Mouse (Mus musculus) lung, postnatal 0 days (tissue): ENCODE data around the gene Smpd2. TPM values are rescaled to one million over a fixed set of nuclear protein-coding genes. Genes with fewer than 3 reads are reported as not detected.
A peak's percentile ranks its signal among the peaks of the same experiment; 100 is the strongest.

ENCODE experiments used
- ATAC-seq: fragments of 200-750 bp; cut with Nextera tagmentation; 2 replicates; pipeline ENCODE4 v1.8.0; 2017; ENCODE audit warnings: moderate library complexity
- DNase-seq: peaks from one replicate; pipeline ENCODE4 v3.0.0-alpha.2; 2016; ENCODE audit warnings: low spot score
- H3K27ac ChIP-seq: fragments of 300-500 bp; sonication (generic); 2 replicates; pipeline ENCODE4 v1.5.1; 2014; ENCODE audit warnings: antibody characterized with exemption, mild to moderate bottlenecking, low read length, mixed read lengths
- H3K27me3 ChIP-seq: fragments of 300-500 bp; sonication (generic); replicated peaks from 2 replicates; pipeline ENCODE4 v1.6.1; 2014; ENCODE audit warnings: low read length, mixed read lengths; ENCODE audit not compliant: insufficient read depth
- H3K36me3 ChIP-seq: fragments of 300-500 bp; sonication (generic); 2 replicates; pipeline ENCODE4 v1.6.1; 2014; ENCODE audit warnings: low read length, mixed read lengths; ENCODE audit not compliant: insufficient read depth
- H3K4me1 ChIP-seq: fragments of 300-500 bp; sonication (generic); 2 replicates; pipeline ENCODE4 v1.6.1; 2014; ENCODE audit warnings: antibody characterized with exemption, low read depth, low read length, mixed read lengths; ENCODE audit not compliant: insufficient read depth
- H3K4me2 ChIP-seq: fragments of 300-500 bp; sonication (generic); replicated peaks from 2 replicates; pipeline ENCODE4 v1.6.1; 2014; ENCODE audit warnings: low read depth, mild to moderate bottlenecking, low read length, moderate library complexity, mixed read lengths
- H3K4me3 ChIP-seq: fragments of 300-500 bp; sonication (generic); 2 replicates; pipeline ENCODE4 v1.5.1; 2014; ENCODE audit warnings: low read depth, low read length
- H3K9ac ChIP-seq: fragments of 300-500 bp; sonication (generic); replicated peaks from 2 replicates; pipeline ENCODE4 v1.6.1; 2014; ENCODE audit warnings: low read depth, mild to moderate bottlenecking
- H3K9me3 ChIP-seq: fragments of 300-500 bp; sonication (generic); 2 replicates; pipeline ENCODE4 v1.6.1; 2016; ENCODE audit warnings: low read length, mixed read lengths
- CTCF ChIP-seq: IDR thresholded peaks from 2 replicates; pipeline ENCODE4 v1.5.1; 2016; ENCODE audit warnings: antibody characterized with exemption, mild to moderate bottlenecking
- EP300 ChIP-seq: IDR thresholded peaks from 2 replicates; pipeline ENCODE4 v1.6.1; 2016; ENCODE audit warnings: antibody characterized with exemption, mild to moderate bottlenecking, control low read depth
- WGBS: fragments of 180-500 bp; shearing (Covaris S2); extraction: QIAGEN DNeasy Blood & Tissue Kit; methylation state at CpG from one replicate; pipeline ENCODE4 v1.1.7; 2014; 5-methylcytosine and 5-hydroxymethylcytosine counted together
- polyA plus RNA-seq: library from polyadenylated mRNA; unstranded; fragments of >200 nt; fragmentation: Nextera tagmentation; extraction: Ambion mirVana; gene quantifications from 2 replicates; pipeline ENCODE4 v1.2.1, GENCODE M21; 2015

Smpd2 gene
- polyA plus RNA-seq, 1 experiment from 2014 or later: 58.6 TPM

DNA sequence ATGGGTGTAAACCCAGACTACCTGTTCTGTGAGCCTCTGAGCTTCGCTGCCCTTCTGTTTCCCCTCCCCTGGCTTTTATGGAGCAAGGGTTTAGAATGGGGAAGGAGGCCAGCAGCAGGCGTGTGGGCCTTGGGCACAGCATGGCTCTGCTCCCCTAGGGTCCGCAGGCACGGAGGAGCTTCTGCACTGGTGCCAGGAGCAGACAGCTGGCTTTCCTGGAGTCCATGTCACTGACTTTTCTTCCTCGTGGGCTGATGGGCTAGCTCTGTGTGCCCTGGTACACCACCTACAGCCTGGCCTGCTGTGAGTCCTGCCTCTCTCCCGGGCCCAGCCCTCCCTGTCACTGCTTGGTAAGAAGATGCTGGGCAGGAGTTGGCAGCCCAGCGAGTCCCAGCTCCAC is 7.7 kb downstream of the Smpd2 start:
- peaks cover 24% of the 10 kb centered on the region for H3K36me3 ChIP-seq
- WGBS: 91% methylated on average over 7 of the region's 7 CpGs
- H3K4me1 ChIP-seq: peaks cover 2% of the 10 kb centered on the region; the same call in 1 of the 2 replicates
- no peak overlapping the region for H3K9ac ChIP-seq
- H3K9me3 ChIP-seq: no peaks in the 10 kb centered on the region
- no peak overlapping the region for H3K27ac ChIP-seq
- H3K4me2 ChIP-seq: no peak overlapping the region
- no peaks in the 10 kb centered on the region for H3K27me3 ChIP-seq
- ATAC-seq: no peak
- H3K4me3 ChIP-seq: no peak overlapping the region
- no peak for DNase-seq
- TF ChIP-seq EP300: no peak
- no peak for TF ChIP-seq CTCF

DNA sequence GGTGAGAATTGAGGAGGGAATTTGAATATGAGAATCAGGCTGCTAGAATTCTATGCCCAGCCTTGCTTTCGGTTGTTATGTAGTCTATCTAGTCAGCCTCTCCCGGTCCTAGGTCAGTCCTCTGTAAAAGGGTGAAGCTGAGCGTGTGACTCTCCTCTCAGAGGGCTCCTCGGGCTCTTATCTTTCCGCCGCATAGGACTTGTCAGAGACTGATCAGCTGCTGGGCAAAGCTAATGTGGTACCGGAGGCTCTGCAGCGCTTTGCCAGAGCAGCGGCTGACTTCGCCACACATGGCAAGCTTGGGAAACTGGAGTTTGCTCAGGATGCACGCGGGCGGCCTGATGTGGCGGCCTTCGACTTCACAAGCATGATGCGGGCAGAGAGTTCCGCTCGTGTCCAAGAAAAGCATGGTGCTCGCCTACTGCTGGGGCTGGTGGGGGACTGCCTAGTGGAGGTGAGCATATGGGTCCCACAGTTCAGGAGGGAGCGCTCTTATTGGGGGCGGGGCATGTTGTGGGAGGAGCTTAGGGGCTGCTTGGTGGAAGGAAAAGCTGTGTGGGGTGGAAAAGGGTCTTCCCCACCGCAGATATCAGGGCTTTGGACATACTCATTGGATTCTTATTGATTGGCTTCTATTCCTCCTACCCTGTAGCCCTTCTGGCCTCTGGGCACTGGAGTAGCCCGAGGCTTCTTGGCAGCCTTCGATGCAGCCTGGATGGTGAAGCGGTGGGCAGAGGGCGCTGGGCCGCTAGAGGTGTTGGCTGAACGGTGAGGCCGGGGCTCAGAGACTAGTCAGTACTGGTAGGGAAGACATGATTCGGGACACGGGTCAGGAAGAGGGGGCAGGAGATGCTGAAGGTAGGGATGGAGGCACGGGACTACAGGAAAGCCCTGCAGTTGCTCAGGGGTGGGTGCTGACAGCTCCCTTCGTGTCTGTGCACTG is 9.0 kb downstream of the Smpd2 start:
- Histone ChIP-seq H3K4me1 (peaks cover 10% of the 10 kb centered on the region; the same call in 1 of the 2 replicates), H3K27ac (no peak overlapping the region), H3K36me3 (peaks cover 18% of the 10 kb centered on the region; the same call in 1 of the 2 replicates), H3K27me3 (no peaks in the 10 kb centered on the region), H3K4me3 (no peak overlapping the region), H3K9ac (no peak overlapping the region), H3K4me2 (no peak overlapping the region), H3K9me3 (no peaks in the 10 kb centered on the region)
- 66% methylated on average over 33 of the region's 33 CpGs for WGBS
- no peak for TF ChIP-seq CTCF
- TF ChIP-seq EP300: no peak
- DNase-seq (no peak), ATAC-seq (no peak)

DNA sequence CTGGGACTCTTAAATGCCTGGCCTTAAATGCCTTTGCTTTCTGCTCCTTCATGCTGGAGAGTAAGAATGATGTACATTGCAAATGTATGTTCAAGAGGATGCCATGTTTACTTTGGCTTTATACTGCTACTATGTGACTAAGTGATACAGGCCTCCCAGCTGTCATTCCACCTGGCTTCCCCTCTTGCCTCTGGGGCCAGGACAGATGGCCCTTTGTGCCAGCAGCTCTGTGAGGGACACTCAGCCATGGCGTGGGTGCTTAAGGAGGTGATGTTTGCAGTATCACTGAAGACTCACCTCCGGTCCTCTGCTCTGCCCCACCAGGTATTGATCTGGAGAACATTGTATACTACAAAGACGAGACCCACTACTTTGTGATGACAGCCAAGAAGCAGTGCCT is 10.2 kb downstream of the Smpd2 start:
- WGBS: 63% methylated on average over 3 of the region's 3 CpGs
- no peak for DNase-seq
- Histone ChIP-seq H3K9ac (no peak overlapping the region), H3K27ac (no peak overlapping the region), H3K27me3 (no peaks in the 10 kb centered on the region), H3K4me2 (no peak overlapping the region), H3K9me3 (no peaks in the 10 kb centered on the region), H3K36me3 (peaks cover 8% of the 10 kb centered on the region; the same call in 1 of the 2 replicates), H3K4me1 (peaks cover 16% of the 10 kb centered on the region; the same call in 1 of the 2 replicates), H3K4me3 (no peak overlapping the region)
- TF ChIP-seq EP300 (no peak), CTCF (no peak)
- ATAC-seq: no peak

DNA sequence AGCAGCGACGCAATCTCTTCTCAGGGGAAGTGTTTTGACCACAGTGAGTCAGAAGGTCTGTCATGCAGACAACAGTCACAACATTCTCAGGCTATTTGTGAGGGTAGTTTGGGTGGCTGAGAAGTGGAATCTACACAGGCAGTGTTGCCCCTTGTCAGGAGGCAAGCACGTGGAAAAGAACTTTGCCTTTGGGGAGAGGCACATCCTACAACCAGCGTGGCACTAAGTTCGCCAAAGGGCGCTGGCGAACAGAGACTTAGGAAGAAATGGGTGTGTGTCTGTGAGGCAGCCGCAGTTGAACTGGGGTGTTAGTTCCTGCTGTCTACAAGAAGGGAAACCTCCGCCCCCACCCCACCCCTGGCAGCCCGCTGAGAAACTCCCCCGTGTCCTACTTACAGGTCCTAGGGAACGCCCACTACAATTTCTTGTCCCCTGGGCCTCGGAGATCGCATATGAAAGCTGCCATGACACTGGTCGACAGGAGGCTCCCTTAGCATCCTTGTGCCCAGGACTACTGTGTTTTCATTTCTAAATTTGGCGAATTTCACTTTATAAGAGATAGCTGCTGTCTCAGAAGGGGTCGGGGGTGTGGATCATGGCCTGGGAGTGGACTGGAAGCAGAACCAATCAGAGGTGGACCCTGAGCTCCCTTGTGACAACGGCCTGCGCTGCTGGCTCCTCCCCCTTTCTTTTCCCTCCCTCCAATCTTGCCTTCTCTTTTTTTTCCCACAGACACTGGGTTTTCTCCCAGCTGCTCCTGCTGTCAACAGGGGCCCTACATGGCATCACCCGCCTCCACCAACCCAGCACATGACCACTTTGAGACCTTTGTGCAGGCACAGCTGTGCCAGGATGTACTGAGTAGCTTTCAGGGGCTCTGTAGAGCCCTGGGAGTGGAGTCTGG is 12.6 kb downstream of the Smpd2 start:
- 7% methylated on average over 20 of the region's 20 CpGs for WGBS
- DNase-seq: peak; percentile 93
- H3K4me1 ChIP-seq: peaks cover 16% of the 10 kb centered on the region; the same call in 1 of the 2 replicates

DNA sequence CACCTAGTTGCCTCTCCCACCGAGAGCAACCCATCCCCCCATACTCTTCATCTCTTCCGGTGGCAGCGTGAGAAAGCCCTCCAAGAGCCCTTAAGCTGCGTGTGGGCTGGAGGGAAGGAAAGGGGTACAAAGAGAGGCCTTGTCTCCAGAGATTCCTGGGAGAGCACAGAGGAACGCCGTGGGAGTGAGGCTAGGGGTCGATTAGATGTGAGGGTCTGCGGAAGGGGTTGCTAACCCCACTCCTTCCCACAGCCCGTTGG is 13.2 kb downstream of the Smpd2 start:
- H3K4me3 ChIP-seq: peak overlapping the region; percentile 52
- H3K4me1 ChIP-seq: peaks cover 16% of the 10 kb centered on the region; the same call in 1 of the 2 replicates
- DNase-seq (no peak), ATAC-seq (peak; percentile 13)
- 0% methylated on average over 8 of the region's 9 CpGs for WGBS
- TF ChIP-seq EP300: no peak; the same call in 1 of the 2 replicates
- TF ChIP-seq CTCF: no peak
- peak overlapping the region; percentile 88 for H3K4me2 ChIP-seq
- peak overlapping the region; percentile 79 for H3K27ac ChIP-seq
- peak overlapping the region; percentile 52 for H3K9ac ChIP-seq
- no peaks in the 10 kb centered on the region for H3K9me3 ChIP-seq
- no peaks in the 10 kb centered on the region for H3K36me3 ChIP-seq
- no peaks in the 10 kb centered on the region for H3K27me3 ChIP-seq

More for the DNA sequence above, 12.6 kb downstream of the Smpd2 start:
- TF ChIP-seq EP300 (no peak), CTCF (no peak)
- no peaks in the 10 kb centered on the region for H3K36me3 ChIP-seq
- peak overlapping the region; percentile 52 for H3K9ac ChIP-seq
- ATAC-seq: peak; percentile 80
- no peaks in the 10 kb centered on the region for H3K27me3 ChIP-seq
- peak overlapping the region; percentile 52 for H3K4me3 ChIP-seq
- H3K4me2 ChIP-seq: peak overlapping the region; percentile 88
- peak overlapping the region; percentile 79 for H3K27ac ChIP-seq
- no peaks in the 10 kb centered on the region for H3K9me3 ChIP-seq
